Mouse (Mus musculus): ENCODE measurements around the gene Rora.

The Rora gene

GRCm38 (mm10) chr9:68820036-68820435 lies 166.4 kb downstream of the Rora start:
- no peak for DNase-seq (ENCODE audit: low read depth, low spot score)

- peak; percentile 56 for DNase-seq (ENCODE audit: low read depth, low spot score)
These were observed 166.9 kb downstream of the Rora start for GRCm38 (mm10) chr9:68820478-68820877.

GRCm38 (mm10) chr9:68821388-68821787 lies 167.8 kb downstream of the Rora start:
- DNase-seq (ENCODE audit: low read depth, low spot score) = no peak

GRCm38 (mm10) chr9:68823292-68823691 lies 169.7 kb downstream of the Rora start:
- no peak for DNase-seq (ENCODE audit: low read depth, low spot score)

- no peak for DNase-seq (ENCODE audit: low read depth, low spot score)
These were observed 171.5 kb downstream of the Rora start for GRCm38 (mm10) chr9:68825107-68825506.

GRCm38 (mm10) chr9:68825841-68826240 lies 172.3 kb downstream of the Rora start:
- no peak for DNase-seq (ENCODE audit: low read depth, low spot score)

GRCm38 (mm10) chr9:68827441-68827840 lies 173.9 kb downstream of the Rora start:
- DNase-seq (ENCODE audit: low read depth, low spot score) = peak; percentile 24

- peak; percentile 18 for DNase-seq (ENCODE audit: low read depth, low spot score)
These were observed 176.3 kb downstream of the Rora start for GRCm38 (mm10) chr9:68829903-68830302.

- DNase-seq (ENCODE audit: low read depth, low spot score) = no peak
These were observed 179.7 kb downstream of the Rora start for GRCm38 (mm10) chr9:68833323-68833722.

GRCm38 (mm10) chr9:68835037-68835649 lies 181.6 kb downstream of the Rora start:
- DNase-seq (ENCODE audit: low read depth, low spot score) = no peak

- peak; percentile 25 for DNase-seq (ENCODE audit: low read depth, low spot score)
These were observed 188.7 kb downstream of the Rora start for GRCm38 (mm10) chr9:68842134-68842892.

- DNase-seq (ENCODE audit: low read depth, low spot score) = no peak
These were observed 192.0 kb downstream of the Rora start for GRCm38 (mm10) chr9:68845556-68845955.

- no peak for DNase-seq (ENCODE audit: low read depth, low spot score)
These were observed 196.7 kb downstream of the Rora start for GRCm38 (mm10) chr9:68850321-68850720.

- DNase-seq (ENCODE audit: low read depth, low spot score) = no peak
These were observed 198.6 kb downstream of the Rora start for GRCm38 (mm10) chr9:68852201-68852600.

- DNase-seq (ENCODE audit: low read depth, low spot score) = no peak
These were observed 199.3 kb downstream of the Rora start for GRCm38 (mm10) chr9:68852934-68853333.

- no peak for DNase-seq (ENCODE audit: low read depth, low spot score)
These were observed 205.9 kb downstream of the Rora start for GRCm38 (mm10) chr9:68859500-68859899.

GRCm38 (mm10) chr9:68866317-68866716 lies 212.7 kb downstream of the Rora start:
- DNase-seq (ENCODE audit: low read depth, low spot score) = no peak

- no peak for DNase-seq (ENCODE audit: low read depth, low spot score)
These were observed 220.3 kb downstream of the Rora start for GRCm38 (mm10) chr9:68873838-68874237.

GRCm38 (mm10) chr9:68874544-68874943 lies 221.0 kb downstream of the Rora start:
- DNase-seq (ENCODE audit: low read depth, low spot score) = no peak

GRCm38 (mm10) chr9:68875791-68876190 lies 222.2 kb downstream of the Rora start:
- no peak for DNase-seq (ENCODE audit: low read depth, low spot score)

GRCm38 (mm10) chr9:68876289-68876688 lies 222.7 kb downstream of the Rora start:
- no peak for DNase-seq (ENCODE audit: low read depth, low spot score)

GRCm38 (mm10) chr9:68881896-68882295 lies 228.3 kb downstream of the Rora start:
- DNase-seq (ENCODE audit: low read depth, low spot score) = no peak

GRCm38 (mm10) chr9:68883005-68883404 lies 229.4 kb downstream of the Rora start:
- DNase-seq (ENCODE audit: low read depth, low spot score) = no peak
